Mouse (Mus musculus) forebrain, embryonic 14.5 days (tissue): ENCODE data around the gene Tpm3. TPM values are rescaled to one million over a fixed set of nuclear protein-coding genes. Genes with fewer than 3 reads are reported as not detected.

Experiments used
- ATAC-seq: fragments of 200-750 bp; cut with Nextera tagmentation; 2 replicates; pipeline ENCODE4 v1.8.0; 2017; ENCODE audit warnings: mild to moderate bottlenecking, moderate library complexity
- DNase-seq: peaks from one replicate; pipeline ENCODE4 v3.0.0-alpha.2; 2015; ENCODE audit warnings: low spot score
- H3K27ac ChIP-seq: fragments of 300-500 bp; sonication (generic); 2 replicates; pipeline ENCODE4 v1.5.1; 2014; ENCODE audit warnings: low read depth, mild to moderate bottlenecking, control low read depth, low read length, moderate library complexity
- H3K27me3 ChIP-seq: fragments of 300-500 bp; sonication (generic); replicated peaks from 2 replicates; pipeline ENCODE4 v1.6.1; 2014; ENCODE audit warnings: low read length, control low read depth, mixed read lengths; ENCODE audit not compliant: control insufficient read depth, insufficient read depth
- H3K36me3 ChIP-seq: fragments of 300-500 bp; sonication (generic); 2 replicates; pipeline ENCODE4 v1.6.1; 2014; ENCODE audit warnings: low read length, control low read depth; ENCODE audit not compliant: control insufficient read depth, insufficient read depth
- H3K4me1 ChIP-seq: fragments of 300-500 bp; sonication (generic); 2 replicates; pipeline ENCODE4 v1.6.1; 2014; ENCODE audit warnings: antibody characterized with exemption, low read length, control low read depth; ENCODE audit not compliant: control insufficient read depth, insufficient read depth
- H3K4me2 ChIP-seq: fragments of 300-500 bp; sonication (generic); 2 replicates; pipeline ENCODE4 v1.6.1; 2014; ENCODE audit warnings: mild to moderate bottlenecking, control low read depth, low read length
- H3K4me3 ChIP-seq: fragments of 300-500 bp; sonication (generic); 2 replicates; pipeline ENCODE4 v1.5.1; 2014; ENCODE audit warnings: low read depth, low read length, control low read depth
- H3K9ac ChIP-seq: fragments of 300-500 bp; sonication (generic); 2 replicates; pipeline ENCODE4 v1.6.1; 2014; ENCODE audit warnings: mild to moderate bottlenecking, low read length, control low read depth, moderate library complexity
- H3K9me3 ChIP-seq: fragments of 300-500 bp; sonication (generic); replicated peaks from 2 replicates; pipeline ENCODE4 v1.6.1; 2016; ENCODE audit warnings: low read length, control low read depth, mixed read lengths; ENCODE audit not compliant: control insufficient read depth
- WGBS: fragments of 180-500 bp; shearing (Covaris S2); extraction: QIAGEN DNeasy Blood & Tissue Kit; methylation state at CpG from one replicate; pipeline ENCODE4 v1.1.7; 2014; 5-methylcytosine and 5-hydroxymethylcytosine counted together
- polyA plus RNA-seq: library from polyadenylated mRNA; unstranded; fragments of >200 nt; fragmentation: Nextera tagmentation; extraction: Ambion mirVana; gene quantifications from 2 replicates; pipeline ENCODE4 v1.2.1, GENCODE M21; 2014

The Tpm3 gene
- polyA plus RNA-seq, result 385 and 432 TPM in 2 replicates

DNA sequence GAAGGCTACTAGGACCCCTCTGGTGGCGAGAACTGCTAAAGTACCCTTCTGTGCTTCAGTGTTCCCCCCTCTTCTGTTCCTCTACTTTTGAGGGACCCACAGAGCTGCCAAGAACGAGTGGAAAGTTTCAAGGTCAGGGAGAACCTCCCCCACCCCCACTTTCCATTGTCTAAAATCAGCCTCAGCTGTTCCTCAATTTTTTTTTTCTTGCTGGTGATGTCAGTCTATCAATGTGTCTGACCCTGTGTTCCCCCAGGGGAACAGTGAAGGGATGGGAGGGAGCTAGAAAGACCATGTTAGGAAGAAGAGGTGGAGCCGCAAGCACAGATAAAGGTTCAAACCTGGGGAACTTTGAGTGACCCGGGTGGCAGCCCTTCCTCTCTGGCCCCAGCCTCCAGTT lies at the start of gene Tpm3:
TSS of gene Tpm3 (plus strand) at position 356 of the 400 bp plus-strand sequence.
- no peak within 1 kb of the TSS for H3K27ac ChIP-seq
- no peaks in the 10 kb centered on the region for H3K9me3 ChIP-seq
- DNase-seq (no peak), ATAC-seq (no peak)
- no peak within 1 kb of the TSS for H3K4me2 ChIP-seq
- H3K4me1 ChIP-seq, result peaks cover 4% of the 10 kb centered on the region; the same call in 1 of the 2 replicates
- 74% methylated on average over 4 of the region's 4 CpGs for WGBS
- H3K9ac ChIP-seq, result no peak within 1 kb of the TSS
- no peaks in the 10 kb centered on the region for H3K27me3 ChIP-seq
- no peaks in the 10 kb centered on the region for H3K36me3 ChIP-seq
- H3K4me3 ChIP-seq, result no peak within 1 kb of the TSS

DNA sequence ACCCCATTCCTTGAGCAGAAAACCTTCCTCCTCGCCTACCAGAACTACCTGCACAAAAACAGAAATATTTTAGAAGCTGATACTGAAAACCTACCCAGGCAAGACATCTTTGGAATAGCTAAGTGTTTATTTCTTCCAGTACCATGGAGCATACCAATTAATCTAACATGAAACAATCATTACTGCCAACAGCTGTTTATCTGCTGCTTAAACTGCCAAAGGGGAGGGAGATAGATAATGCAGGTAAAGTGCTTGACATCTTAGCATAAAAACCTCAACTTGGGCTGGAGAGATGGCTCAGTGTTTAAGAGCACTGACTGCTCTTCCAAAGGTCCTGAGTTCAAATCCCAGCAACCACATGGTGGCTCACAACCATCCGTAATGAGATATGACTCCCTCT lies 37.8 kb upstream of the Tpm3 start:
- Histone ChIP-seq H3K4me1 (no peaks in the 10 kb centered on the region), H3K4me2 (no peak overlapping the region), H3K27me3 (no peaks in the 10 kb centered on the region), H3K4me3 (no peak overlapping the region), H3K9ac (no peak overlapping the region), H3K9me3 (no peaks in the 10 kb centered on the region), H3K36me3 (peaks cover 89% of the 10 kb centered on the region), H3K27ac (no peak overlapping the region)
- DNase-seq, result no peak
- 92% methylated on average over 2 of the region's 2 CpGs for WGBS
- no peak for ATAC-seq

DNA sequence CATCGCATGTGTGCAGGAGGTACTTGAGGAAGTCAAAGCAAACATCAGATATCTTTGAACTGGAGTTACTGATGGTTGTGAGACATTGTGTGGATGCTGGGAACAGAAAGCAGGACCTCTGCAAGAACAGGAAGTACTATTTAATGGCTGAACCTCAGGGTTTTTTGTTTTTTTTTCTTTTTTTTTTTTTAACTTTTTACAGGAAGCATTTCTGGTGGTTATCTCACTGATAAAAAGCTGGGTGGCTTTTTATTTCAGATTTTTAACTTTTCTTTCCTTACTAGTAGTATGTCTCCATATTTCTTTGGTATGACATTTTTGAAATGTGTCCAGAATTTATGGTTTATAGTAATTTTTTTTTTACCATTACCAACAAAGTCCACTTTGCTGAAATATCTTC lies 36.2 kb upstream of the Tpm3 start:
- H3K27me3 ChIP-seq, result no peaks in the 10 kb centered on the region
- no peaks in the 10 kb centered on the region for H3K4me1 ChIP-seq
- H3K9ac ChIP-seq, result no peak overlapping the region
- no peak for DNase-seq
- peaks cover 86% of the 10 kb centered on the region for H3K36me3 ChIP-seq
- no peak overlapping the region for H3K4me2 ChIP-seq
- no peak overlapping the region for H3K4me3 ChIP-seq
- no peaks in the 10 kb centered on the region for H3K9me3 ChIP-seq
- WGBS, result 96% methylated on average over 1 of the region's 1 CpGs
- ATAC-seq, result no peak
- H3K27ac ChIP-seq, result no peak overlapping the region

DNA sequence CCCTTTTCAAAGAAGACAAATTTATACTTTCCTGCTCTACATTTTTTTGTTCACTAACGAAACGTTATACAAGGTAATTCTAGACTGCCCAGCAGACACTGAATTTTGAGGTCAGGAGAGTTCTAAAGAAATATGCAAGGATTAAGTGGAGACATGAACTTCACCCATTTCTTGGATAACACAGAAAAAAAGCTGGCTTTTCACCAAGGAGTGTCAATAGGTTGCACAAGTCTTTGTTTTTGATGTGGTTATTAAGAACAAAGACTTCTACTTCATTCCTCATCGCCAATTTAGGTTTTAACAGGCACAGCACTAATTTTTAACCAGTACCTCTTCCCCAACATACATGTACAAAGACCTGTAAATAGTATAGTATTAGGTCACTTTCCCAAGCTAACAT lies 22.8 kb upstream of the Tpm3 start:
- no peaks in the 10 kb centered on the region for H3K9me3 ChIP-seq
- peak overlapping the region; percentile 35; the same call in 1 of the 2 replicates for H3K9ac ChIP-seq
- no peak overlapping the region for H3K27ac ChIP-seq
- WGBS, result 48% methylated on average over 3 of the region's 3 CpGs
- DNase-seq, result no peak
- no peak overlapping the region for H3K4me3 ChIP-seq
- no peaks in the 10 kb centered on the region for H3K27me3 ChIP-seq
- ATAC-seq, result no peak
- peaks cover 21% of the 10 kb centered on the region for H3K4me1 ChIP-seq
- peaks cover 27% of the 10 kb centered on the region for H3K36me3 ChIP-seq
- no peak overlapping the region for H3K4me2 ChIP-seq

DNA sequence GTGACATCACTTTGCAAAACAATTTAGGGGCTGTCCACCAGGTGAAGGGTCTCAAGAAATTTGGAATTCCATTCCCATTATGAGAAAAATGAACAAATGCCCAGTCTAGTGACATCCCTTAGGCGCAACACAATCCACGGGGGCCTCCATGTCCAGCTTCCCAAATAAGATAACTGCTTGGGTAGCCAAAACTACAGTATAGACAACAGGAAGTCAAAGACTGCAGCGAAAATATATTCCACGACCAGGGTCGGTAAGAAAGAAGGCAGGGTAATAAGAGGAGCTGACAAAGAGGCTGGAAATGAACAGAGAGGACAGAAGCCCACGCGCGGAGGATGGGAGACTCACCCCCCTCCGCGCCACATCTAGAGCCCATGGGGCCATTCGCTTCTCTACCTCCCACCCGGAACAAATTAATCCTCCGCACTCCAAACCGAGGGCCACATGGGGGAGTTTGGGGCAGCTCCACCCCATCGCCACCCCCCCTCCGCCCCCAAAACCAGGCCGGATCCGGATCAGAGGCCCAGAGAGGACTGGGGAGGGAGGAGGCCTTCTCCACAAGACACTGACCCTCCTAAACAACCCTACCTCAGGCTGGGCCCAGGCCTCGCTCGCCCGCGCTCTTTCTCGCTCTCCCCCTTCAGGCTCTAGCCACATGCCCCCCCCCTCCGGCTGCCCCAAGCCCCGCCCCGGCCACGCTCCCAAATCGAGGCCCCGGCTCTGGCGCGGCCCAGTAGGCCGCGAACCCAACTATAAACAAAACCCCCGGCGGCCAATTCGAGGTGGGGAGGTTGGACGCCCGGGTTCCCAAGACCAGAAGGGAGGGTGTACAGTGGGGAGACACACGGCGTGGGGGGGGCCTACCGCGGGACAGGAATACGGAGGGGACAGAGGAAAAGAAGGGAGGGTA lies 20.8 kb upstream of the Tpm3 start, which contains the start of gene 4933434E20Rik:
TSS of gene 4933434E20Rik (plus strand) at position 196 of the 910 bp plus-strand sequence.
- H3K4me3 ChIP-seq, result peak within 1 kb of the TSS; percentile 88
- peak; percentile 69 for ATAC-seq
- H3K9me3 ChIP-seq, result no peaks in the 10 kb centered on the region
- WGBS, result under 1% methylated on average over 43 of the region's 43 CpGs
- H3K27ac ChIP-seq, result peak within 1 kb of the TSS; percentile 91
- peak; percentile 58 for DNase-seq
- H3K27me3 ChIP-seq, result no peaks in the 10 kb centered on the region
- H3K36me3 ChIP-seq, result peaks cover 28% of the 10 kb centered on the region
- H3K4me1 ChIP-seq, result peaks cover 26% of the 10 kb centered on the region
- H3K4me2 ChIP-seq, result peak within 1 kb of the TSS; percentile 83
- H3K9ac ChIP-seq, result peak within 1 kb of the TSS; percentile 97

DNA sequence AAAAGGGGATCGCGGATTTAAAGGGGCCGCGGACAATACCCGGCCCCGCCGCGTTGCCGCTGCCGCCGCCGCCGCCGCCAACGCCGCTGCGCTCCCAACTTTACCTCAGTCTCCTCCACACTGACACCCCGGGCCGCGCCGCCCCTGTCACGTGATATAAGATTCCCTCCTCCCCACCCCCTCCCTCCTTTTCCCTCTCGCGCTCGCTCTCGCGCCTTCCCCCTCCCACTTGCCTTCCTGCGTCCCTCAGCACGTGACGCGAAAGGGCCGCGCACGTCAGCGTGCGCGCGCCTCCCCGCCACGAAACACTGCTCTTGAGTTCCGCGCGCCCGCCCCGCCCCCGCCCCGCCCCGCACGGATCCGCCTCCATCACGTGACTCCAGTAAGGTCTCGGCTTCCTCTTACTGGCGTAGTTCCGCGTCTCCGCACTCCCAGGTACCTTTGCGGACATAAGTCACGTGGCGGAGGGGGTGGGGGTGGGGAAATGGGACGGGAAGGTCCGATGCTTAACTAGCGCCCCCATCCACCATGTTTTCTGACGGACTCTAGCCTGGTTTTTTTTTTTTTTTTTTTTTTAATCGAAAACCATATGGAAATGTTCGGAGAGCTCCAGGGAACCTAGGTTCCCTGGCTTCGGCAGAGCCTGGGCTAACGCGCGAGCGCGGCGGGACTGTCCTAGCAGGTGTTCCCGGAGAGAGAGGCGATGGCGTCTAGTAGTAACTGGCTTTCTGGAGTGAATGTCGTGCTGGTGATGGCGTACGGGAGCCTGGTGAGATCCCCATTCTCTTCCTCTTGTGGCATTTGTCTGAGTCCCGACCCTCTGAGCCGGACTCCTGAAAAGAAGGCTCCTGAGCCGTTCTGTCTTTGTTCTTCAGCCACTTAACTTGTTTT lies 19.9 kb upstream of the Tpm3 start, which contains the start of gene Ubap2l:
TSS of gene Ubap2l (minus strand) at position 278 of the 891 bp plus-strand sequence.
- Histone ChIP-seq H3K27me3 (no peaks in the 10 kb centered on the region), H3K4me3 (peak within 1 kb of the TSS; percentile 88), H3K4me2 (peak within 1 kb of the TSS; percentile 83), H3K27ac (peak within 1 kb of the TSS; percentile 93), H3K9ac (peak within 1 kb of the TSS; percentile 97), H3K9me3 (no peaks in the 10 kb centered on the region), H3K36me3 (peaks cover 29% of the 10 kb centered on the region), H3K4me1 (peaks cover 26% of the 10 kb centered on the region)
- under 1% methylated on average over 72 of the region's 81 CpGs for WGBS
- peak; percentile 92 for ATAC-seq
- DNase-seq, result peak; percentile 99

DNA sequence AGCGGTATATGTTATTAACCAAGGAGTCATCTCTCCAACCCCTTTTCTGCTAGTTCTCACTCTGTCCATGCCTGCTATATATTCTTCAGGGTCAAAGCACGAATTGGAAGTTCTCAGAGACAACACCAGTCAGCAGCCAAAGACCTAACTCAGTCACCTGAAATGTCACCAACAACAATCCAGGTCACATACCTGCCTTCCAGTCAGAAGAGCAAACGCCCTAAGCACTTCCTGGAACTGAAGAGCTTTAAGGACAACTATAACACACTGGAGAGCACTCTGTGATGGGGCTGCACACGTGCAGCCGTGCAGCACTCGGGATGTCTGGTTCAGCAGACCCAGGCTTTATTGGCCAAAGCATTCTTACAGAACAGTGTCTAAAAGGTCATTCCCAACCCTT lies 10.9 kb upstream of the Tpm3 start:
- H3K9me3 ChIP-seq, result no peaks in the 10 kb centered on the region
- no peaks in the 10 kb centered on the region for H3K4me1 ChIP-seq
- no peaks in the 10 kb centered on the region for H3K27me3 ChIP-seq
- H3K4me2 ChIP-seq, result no peak overlapping the region
- no peak overlapping the region for H3K9ac ChIP-seq
- WGBS, result 94% methylated on average over 6 of the region's 6 CpGs
- ATAC-seq (no peak), DNase-seq (no peak)
- no peak overlapping the region for H3K27ac ChIP-seq
- H3K36me3 ChIP-seq, result peaks cover 80% of the 10 kb centered on the region
- no peak overlapping the region for H3K4me3 ChIP-seq

DNA sequence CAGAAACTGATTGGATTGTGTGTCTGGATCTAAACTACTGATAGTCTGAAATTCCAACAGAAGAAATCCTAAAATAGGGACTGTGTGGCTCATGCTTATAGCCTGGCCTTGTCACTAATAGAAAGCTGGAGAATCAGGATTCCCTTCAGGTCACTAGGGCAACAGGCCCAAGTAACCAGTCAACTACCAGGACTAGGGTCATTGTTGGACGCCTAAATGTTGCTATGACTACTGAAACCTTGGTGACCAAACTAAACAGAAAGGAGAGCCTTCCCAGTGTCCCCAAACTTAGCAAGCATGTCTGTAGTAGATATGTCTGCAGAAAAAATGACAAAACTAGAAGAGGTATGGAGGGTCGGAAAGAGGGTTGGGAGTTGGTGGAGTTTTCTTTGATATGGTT lies 9.9 kb upstream of the Tpm3 start:
- H3K4me3 ChIP-seq, result no peak overlapping the region
- H3K4me1 ChIP-seq, result no peaks in the 10 kb centered on the region
- DNase-seq, result no peak
- no peaks in the 10 kb centered on the region for H3K27me3 ChIP-seq
- no peak for ATAC-seq
- peaks cover 70% of the 10 kb centered on the region for H3K36me3 ChIP-seq
- no peak overlapping the region for H3K4me2 ChIP-seq
- 74% methylated on average over 2 of the region's 2 CpGs for WGBS
- H3K27ac ChIP-seq, result no peak overlapping the region
- no peaks in the 10 kb centered on the region for H3K9me3 ChIP-seq
- H3K9ac ChIP-seq, result no peak overlapping the region
